Mouse (Mus musculus) natural killer cell, adult 2 months (primary cell): Measurements from ENCODE around the gene Nfatc2ip.

Experiments used
- DNase-seq, 2 experiments: peaks; one replicate each; pipeline ENCODE4 v3.0.0; 2022; ENCODE audit warnings: low spot score in 2 of 2

The Nfatc2ip gene

DNA sequence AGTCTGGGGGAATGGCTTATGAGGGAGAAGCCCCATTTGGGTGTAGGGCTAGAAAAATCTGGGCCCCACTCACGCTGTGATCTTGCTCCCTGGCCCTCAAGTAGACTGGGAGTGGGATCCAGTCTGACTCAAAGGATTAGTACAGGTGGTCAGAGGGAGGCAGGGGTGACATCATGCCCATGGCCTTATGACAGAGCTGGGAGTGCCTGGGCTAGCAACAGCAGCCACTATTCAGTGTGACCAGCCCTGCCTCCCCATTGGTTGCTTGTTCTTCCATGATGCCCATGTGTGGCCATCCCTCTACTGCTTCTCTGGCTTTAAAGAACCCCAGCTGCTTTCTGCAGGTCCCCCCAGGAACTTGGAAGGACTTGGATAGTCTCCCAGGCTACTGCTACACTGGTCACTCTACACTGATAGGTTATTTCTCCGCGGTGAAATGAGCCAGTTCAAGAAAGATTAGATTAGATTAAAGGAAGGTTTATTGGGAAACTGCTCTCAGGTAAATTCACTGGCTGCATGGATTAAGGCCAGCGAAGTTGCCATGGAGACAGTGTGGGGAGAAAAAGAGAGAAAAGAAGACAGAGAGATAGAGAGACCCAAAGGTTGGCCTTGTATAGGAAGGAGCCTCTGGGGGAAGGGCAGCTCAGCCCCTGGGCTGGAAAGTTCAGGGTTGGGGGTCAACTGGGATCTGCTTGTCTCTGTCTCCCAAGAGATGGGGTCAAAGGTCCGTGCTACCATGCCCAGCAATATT lies 40.5 kb downstream of the Nfatc2ip start:
- no peak for DNase-seq

DNA sequence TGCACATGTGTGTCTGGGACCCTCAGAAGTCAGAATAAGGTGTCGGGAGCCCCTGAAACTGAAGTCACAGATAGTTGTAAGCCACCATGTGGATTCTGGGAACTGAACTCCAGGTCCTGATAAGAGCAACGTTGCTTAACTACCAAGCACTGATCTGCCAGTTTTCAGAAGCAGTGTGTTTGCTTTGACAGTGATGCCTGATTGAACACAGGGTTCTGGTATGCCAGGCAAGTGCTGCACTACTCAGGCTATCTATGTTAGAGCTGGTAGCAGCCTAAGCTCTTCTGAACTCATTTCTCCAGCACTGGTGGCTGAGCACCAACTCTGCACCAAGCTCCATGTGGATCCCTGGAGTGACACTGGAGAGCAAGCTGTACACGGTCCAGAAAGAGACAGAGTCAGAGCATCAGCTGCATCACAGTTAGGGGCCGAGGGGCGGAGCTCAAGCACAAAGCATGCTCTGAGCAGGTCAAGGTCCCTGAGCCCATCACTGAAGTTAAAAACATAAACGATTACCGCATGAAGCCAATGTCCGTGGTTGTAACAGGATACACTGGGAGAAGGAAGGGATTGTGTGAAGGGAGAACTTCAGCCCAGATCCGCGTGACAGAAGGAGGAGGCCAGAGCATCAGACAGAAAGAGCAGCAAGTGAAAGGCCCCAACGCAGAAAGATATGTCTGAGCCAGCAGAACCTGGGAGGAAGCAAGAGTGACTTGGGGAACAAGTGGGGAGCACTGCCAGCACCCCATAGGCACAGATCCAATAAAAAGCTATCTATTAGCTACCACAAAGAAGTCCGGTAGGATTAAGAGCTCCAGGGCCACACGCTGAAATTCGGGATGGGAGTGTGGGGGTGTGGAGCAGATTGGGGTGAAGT lies 41.6 kb downstream of the Nfatc2ip start:
- DNase-seq, result no peak

DNA sequence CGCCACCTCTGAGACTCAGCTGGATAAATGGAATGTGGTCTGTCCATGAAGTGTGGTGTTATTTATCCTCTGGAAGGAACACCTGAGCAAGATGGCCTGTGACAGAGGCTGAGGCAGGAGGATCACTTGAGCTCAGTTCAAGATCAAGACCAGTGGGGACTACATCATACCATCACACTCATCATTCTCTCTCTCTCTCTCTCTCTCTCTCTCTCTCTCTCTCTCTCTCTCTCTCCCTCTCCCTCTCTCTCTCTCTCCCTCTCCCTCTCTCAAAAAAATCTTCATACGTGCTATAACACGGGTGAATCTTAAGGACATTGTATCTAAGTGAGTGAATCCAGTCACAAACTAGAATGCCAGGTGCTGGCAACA lies 42.6 kb downstream of the Nfatc2ip start:
- no peak for DNase-seq

DNA sequence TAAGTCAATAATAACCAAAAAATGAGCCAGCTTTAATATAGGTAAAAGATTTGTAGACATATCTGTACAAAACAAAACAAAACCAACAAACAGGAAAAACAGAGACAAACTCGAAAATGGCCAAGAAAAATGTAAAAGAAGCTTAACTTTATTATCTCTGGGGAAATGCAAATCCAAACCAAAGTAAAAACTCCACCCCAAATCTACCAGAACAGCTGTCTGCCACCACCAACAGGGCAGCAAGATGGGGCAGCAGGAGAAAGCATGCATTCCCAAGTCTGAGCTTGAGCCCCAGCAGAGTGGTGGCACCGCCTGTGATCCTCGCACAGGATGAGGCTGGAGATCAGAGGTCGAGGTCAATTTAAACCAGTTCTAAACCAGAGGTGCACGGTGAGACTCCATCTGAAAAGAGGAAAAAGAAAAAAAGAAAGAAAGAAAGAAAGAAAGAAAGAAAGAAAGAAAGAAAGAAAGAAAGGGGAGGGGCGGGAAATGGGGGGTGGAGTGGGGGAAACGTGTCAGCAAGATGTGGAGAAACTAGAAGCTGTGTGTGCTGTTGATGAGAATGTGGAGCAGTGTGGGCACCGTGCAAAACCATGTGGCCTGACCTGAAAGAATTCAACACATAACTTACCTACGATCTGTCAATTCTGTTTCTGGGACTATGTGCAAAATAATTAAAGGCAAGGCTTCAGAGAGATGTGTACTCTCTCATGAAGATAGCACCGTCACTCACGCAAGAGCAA lies 43.1 kb downstream of the Nfatc2ip start:
- no peak for DNase-seq

DNA sequence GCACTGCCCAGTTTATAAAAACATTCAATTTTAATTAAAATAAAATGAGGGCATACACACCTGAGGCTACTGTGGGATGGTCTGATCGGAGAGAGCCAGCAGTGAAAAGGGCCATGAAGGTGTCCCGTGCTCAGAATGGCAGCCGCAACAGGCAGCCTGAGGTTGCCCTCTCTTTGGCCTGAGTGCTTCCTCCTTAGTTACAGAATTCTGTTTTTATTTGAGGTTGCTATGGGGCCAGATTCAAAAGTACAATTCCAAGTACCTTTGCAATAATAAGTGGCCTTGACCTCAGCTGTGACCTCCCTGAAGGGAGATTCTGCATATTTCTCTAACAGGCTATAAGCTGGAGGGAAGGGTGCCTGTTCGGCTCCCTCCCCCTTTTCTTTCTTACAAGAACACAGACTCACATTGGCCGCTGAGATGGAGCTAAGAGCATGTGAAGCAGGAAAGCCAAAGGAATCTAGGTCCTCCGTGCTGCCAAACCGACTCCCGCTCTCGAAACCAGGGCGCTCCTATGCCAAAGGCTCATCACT lies 45.1 kb downstream of the Nfatc2ip start:
- DNase-seq, result no peak

DNA sequence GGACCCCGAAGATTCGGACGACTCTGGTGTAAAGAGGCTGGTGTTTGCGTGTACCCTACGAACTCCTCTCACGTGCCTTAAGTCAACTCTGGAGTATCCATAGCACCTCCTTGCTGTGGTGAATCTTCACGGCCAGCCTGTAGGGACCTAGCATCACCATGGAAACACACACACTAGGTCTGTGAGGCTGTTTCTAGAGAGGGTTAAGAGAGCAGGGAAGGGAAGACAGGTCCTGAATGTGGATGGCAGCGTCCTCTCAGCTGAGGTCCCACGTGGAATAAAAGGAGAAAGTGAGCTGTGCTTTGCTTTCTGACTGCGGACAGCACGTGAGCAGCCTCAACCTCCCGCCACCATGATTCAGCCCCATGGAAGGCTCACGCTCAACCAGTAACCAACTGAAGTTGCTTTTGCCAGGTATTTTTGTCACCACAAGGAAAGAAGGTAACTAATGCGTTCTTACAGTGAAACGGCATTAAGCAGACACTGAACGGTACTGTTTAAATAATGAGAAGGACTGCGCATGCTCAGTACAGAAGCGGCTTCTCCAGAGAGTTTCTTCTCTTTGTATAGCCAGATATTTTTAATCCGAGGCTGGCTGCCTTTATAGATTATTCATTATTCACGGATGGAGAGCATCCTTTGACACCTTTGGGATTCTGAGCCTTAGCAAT lies 45.7 kb downstream of the Nfatc2ip start:
- no peak for DNase-seq

DNA sequence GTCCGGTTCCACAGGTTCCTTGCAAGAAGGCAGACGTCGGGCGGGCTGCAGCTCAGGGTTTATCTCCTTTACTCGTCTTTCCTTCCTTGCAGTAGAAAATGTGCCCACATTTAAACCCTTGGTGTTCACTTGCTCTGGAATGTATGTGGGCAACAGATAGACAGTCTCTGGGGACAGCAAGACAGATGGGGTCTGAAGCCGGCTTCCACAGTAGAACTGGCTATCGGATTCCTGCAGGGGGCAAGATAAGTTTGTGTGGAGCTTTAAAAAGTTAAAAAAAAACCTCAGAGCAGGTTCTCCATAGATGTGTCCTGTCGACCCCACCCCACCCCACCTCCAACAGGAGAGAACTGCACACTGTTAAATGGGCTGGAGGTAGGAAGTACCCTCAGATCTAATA lies 48.2 kb downstream of the Nfatc2ip start:
- no peak for DNase-seq

DNA sequence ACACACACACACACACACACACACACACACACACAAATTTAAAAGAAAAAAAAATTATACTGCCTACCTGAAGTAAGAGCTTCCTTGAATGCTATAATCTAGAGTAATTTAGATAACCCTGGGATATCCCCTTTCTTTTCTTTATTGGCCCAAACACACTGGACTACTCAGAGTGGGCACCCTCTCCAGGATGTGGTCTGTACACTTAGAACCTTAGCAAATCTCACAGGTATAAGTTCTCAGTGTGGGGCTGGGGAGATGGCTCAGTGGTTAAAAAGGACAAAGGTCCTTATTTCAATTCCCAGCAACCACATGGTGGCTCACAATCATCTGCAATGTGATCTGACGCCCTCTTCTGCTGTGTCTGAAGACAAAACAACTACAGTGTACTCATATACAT lies 49.4 kb downstream of the Nfatc2ip start:
- no peak for DNase-seq

DNA sequence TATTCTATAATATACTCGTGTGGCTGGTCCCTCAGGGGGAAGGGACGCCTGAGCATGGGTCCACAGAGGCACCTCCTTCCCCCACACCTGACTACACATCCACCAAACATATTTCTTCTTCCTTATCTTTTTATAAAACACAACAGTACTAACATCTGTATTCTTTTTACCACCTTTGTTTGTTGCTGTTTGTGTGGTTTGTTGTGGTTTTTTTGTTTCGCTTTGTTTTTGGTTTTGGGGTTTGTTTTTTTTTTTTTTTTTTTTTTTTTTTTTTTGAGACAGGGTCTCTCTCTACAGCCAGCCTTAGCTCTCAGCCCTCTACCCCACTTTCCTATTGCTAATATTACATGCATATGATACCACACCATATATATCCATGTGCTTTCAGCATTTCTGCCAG lies 50.6 kb downstream of the Nfatc2ip start:
- no peak for DNase-seq

DNA sequence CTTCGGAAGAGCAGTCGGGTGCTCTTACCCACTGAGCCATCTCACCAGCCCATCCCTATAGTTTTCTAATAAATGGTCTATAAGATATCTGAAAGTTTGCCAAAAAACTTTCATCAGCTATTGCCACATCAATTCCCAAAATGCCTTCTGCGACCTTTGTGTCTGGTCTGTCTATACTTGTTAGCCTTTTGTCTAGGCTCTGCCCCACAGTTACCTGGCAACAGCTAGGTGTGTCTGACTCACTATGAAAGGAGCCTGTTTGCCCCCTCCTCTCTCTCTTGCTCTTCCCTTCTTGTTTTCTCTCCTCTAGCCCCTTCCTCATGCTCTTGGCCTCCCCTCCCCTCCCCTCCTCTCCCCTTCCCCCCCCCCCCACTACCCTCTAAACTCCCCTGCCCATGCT lies 51.0 kb downstream of the Nfatc2ip start:
- DNase-seq, result no peak

DNA sequence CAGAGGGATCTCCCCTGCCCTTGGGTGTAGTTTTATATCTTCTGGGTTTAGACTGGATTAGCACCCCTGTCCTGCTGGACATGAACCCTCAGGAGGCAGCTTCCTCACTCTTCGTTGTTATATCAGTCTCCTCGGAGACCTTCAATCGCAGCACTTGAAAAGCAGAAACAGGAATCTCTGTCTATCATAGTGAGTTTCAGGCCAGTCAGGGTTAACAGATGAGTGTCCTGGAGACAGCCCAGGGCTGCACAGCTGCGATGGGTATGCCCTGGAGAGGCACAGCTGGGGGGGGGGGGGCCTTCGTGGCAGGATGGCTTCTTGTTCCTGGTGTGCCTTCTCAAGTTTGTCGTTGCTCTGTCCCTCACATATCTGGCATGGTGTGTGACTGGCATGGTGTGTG lies 55.6 kb downstream of the Nfatc2ip start:
- DNase-seq, result no peak

DNA sequence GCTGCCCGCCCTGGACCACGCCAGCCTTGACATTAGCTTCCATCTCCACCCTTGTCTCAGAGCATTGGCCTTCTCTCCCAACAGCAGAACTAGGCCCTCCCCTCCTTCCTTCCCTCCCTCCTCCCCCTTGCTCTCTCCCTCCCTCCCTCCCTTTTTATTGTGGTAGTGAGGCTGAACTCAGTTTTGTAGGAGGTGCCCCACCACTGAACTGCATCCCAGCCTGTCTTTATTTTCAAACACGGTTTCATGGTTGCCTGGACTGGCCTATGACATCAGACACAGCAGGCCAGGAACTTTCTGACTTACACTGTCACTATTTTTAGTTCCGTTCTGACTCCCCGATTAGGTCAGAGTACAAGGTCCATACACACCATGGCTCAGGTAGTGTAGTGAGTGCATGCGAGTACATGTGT lies 56.3 kb downstream of the Nfatc2ip start:
- DNase-seq, result no peak

DNA sequence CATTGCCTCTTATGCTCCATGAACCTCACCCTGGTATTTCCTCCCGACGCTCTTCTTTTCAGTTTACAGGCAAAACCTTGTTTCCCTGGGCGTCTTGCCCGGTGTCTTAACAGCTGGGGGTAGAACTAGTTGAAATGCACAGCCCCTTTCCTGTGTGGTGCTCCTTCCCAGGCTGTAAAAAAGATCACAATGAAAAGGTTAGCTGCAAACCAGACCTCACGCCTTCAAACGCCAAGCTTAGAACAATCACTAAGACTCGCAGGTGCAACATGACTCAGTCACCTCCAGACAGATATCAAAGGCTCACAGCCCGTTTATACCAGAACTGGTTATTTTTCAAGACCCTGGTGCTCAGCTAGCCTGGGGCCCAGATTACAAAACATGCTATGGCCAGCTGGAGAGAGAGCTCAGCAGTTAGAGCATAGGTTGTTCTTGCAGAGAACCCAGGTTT lies 57.0 kb downstream of the Nfatc2ip start:
- no peak for DNase-seq

DNA sequence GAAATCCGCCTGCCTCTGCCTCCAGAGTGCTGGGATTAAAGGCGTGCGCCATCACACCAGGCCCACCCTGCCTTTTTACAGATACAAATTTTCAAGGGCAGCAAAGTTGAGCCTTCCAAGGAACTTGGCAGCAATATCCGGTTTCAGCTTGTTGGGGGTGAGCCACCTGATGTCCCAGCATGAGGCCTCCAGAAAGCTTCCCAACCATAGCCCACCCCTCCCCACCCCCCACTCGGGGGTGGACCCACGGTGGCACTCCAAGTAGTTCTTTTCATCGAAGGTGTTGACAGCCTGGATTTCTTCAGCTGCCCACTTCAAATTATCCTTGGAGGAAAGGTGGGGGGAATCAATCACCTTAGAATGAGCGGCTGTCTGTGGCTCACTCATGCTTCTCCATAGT lies 57.6 kb downstream of the Nfatc2ip start:
- DNase-seq, result no peak

DNA sequence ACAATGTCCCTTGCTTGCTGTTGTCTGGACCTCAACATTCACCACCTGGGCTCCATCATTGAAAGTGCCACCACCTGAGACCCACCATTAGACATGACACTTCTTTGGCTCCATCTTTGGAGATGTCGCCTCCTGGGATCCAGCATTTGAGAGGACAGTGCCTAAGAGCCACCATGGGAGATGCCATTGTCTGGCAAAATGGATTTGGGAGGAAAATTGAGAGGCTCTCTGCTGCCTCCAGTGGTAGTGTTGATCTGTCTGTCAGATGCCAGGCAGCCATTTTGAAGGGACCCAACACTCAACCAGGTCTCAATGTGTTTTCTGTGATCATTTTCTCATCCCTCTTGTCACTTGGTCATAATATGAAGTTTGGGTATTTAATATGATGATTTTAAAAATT lies 61.0 kb downstream of the Nfatc2ip start:
- no peak for DNase-seq
